Mouse (Mus musculus): ENCODE measurements around the gene Lmbr1.

The Lmbr1 gene

DNA sequence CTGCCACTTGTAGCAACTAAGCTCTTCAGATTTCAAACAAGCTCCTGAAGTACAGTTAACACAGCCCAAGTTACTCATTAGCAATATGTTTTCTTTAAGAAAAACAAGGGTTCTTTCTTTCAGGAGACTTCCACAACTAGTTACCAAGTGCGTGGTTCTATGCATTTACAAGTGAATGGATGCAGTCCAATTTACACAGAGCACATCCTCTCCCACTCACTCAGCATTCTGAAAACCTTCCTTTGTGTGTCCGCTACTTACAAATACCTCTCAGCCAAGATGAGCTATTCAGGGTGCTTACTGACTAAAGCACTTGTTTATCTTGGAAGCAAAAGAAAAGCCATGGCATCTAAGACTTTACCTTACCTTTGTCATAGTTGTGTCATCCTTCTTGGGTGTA, 124.3 kb downstream of the Lmbr1 start:
- no peak for DNase-seq (ENCODE audit: low spot score in 2 of 2)

DNA sequence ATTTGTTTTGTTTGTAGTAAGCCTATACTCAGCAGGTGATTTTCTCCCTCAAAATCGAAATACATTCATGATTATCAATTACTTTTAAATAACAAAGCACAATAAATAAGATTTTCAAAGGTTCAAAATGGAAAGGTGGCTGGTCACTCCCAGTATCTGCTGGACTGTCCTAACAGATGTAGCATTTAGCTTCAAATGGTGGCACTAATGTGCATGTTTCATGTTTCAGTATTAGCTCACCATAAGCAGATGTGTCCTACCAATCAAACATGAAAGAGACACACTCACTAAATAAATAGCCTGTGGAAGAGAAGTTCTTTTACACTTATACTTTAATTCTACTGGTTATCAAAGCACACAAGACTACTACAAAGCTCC, 126.7 kb downstream of the Lmbr1 start:
- no peak for DNase-seq (ENCODE audit: low spot score in 2 of 2)

DNA sequence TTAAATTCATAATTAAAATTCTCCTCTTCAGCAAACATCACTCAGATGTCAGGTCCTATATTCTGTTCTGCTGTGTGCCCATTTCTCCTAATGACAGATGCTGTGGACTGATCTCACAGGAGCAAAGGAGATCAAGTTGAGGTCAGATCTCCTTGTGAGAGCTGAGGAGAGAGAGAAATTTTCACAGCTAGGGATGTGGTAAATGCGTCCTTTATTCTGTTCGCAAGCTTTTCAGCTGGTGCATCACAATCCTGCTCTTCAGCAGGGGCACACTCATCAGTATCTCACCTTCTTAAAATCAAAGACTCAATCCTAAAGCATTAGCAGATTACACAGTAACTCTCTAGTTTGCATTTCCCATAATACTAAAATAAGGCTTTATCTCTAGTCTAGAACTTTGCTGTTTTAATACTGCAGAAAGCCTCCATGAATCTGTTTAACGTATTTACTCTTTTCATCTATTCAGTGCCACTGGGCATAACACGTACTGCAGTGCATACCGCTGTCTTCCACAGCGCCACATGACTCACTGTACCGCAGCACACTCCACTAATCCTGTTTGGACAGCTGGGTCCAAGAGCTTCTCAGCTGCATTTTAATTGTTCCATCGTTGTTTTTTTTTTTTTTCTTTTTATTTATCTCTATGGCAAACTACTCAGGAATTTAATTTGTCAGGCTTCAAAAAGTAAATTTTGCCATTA, 127.2 kb downstream of the Lmbr1 start:
- DNase-seq (ENCODE audit: low spot score in 2 of 2), result no peak

DNA sequence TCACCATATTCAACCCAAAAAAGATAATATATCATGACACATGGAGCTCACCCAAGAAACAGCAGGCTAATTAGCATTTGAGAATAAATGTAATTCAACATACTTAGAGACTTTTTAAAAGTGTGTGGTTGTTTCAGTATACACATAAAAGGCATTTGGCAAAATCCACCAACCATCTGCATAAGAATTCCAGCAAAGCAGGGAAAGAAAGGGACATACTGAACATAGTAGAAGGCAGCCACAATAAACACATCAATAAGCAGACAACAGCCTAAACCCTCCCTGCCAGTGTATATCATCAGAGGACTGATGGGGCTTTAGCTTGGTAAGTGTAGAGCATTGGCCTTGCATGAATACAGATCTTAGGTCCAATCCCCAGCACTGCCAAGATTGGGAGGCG, 133.4 kb downstream of the Lmbr1 start:
- no peak for DNase-seq (ENCODE audit: low spot score in 2 of 2)

DNA sequence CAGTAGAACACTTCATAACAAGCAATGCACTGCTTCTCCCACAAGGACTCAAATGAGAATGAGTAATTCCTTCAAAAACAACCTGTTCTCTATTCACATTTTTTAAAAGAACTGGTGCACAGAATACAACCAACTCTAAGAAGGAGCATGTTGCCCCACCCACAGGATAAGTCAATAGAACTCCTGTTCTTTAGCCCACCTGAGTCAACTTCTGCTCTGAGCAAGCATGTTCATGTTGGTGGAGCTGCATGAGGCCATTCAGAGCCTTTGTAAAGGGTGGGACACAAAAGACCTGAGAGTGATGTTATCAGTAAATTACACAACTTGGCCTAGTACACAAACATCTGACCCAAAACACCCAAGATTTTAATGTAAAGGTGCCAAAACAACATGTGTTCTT, 139.8 kb downstream of the Lmbr1 start:
- DNase-seq (ENCODE audit: low spot score in 2 of 2), result no peak

DNA sequence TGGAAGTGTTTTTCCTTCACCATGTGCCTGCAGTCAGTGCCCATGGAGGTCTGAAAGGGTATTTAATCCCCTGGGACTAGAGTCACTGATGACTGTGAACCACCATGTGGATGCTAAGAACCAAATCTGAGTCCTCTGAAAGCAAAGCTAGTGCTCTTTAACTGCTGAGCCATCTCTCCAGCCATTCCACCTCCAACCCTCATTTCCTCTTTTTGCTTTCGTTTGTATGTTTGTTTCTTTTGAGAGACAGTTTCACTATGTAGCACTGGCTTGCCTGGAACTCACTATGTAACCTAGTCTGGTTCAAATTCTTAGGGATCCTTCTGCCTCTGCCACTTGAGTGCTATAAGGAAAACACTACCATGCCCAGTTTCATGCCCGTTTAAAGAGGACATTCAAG, 147.7 kb downstream of the Lmbr1 start:
- no peak for DNase-seq (ENCODE audit: low spot score in 2 of 2)

DNA sequence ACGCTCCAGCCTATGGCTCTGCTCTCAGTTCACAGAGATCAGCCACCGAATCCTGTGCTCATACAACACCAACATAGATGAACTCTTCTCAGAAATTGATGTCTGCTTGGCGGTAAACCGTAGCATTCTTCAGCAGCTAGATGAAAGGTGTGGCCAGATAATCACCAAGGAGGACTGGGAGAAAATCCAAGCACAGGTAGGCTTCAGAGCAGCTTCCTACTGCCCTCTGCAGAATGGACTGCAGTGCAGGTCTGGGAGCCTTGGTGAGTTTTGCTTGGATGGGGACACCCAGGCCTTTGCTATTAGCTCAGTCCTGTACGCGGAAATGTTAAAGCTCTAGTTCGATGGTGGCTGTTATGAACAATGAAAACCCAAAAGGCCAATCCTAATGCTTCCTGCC, 154.1 kb downstream of the Lmbr1 start:
- DNase-seq (ENCODE audit: low spot score in 2 of 2), result no peak

DNA sequence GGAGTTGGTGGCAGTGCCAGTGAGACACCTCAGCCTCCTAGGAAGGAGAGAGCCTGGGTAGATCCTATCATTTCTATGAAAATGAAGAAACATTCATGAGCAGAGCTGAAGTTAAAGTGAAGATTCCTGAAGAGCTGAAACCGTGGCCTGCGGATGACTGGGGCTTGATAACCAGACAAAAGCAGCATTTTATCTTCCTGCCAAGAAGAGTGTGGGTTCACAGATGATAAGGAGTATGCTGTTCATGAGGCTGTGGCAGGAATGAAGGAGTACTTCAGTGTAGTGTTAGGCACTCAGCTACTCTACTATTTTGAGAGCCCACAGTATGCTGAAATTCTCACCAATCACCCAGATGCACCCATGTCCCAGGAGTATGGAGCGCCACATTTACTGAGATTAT, 160.2 kb downstream of the Lmbr1 start:
- DNase-seq (ENCODE audit: low spot score in 2 of 2), result no peak

DNA sequence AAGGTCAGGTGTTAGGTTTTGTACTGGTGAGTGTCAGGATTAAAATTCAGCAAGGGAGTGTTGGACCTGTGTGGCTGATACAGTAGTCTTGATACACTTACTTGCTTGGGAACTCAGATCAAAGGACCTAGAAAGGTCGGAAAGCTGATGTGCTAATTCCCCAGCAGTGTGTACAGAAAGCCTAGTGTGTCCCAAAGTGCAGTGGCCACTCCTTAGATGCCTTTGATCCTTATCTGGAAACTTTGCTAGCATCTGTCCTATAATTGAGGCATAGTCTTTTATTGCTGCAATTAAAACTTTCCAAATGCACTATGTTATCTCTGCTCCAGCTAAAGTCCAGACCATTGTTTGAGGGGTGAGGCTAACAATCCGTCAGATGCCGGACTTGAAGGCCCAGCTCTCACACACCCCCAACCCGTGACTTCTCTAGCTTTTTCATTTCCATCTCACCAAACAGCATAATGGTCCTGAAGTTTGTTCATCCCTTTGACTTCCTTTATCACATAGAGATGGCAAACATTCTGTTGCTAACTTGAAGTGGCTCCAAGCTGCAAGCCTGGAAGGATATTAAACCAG, 166.1 kb downstream of the Lmbr1 start:
- DNase-seq (ENCODE audit: low spot score in 2 of 2), result no peak

DNA sequence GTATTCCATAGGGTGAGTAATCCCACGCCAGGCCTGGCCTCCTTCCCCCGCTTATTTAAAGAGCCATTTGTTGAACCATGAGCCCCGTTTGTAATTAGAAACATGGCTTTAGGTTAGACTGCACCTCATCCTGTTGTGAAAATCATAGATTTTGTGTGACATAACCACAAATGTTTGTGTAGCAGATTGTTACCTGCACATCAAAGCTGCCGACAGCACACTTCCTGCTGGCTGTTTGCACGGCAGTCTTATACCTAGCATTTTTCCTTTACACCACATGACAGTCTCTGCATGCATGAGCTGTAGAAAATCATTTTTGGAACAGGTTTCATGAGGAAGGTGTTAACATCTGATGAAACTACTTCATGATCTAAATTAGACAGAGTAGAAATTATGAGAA, 172.5 kb downstream of the Lmbr1 start:
- DNase-seq (ENCODE audit: low spot score in 2 of 2), result no peak

DNA sequence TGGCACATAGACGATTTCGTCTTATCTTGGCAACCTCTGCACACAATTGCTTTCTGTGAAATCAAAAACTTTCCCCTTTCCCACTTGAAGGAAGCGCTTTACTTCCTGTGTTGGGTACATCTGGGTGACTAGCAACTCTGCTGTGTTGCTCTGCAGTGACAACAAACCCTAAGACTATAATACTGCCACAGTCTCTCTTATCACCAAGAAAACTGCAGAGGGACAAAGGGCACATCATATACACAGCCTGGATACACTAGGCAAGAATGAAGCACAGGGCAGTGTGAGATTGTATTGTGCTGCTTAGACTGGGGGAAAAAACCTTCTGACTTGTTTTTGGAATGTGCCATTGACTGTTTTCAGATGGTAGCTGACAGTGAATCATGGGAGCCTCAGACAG, 178.3 kb downstream of the Lmbr1 start:
- no peak for DNase-seq (ENCODE audit: low spot score in 2 of 2)

DNA sequence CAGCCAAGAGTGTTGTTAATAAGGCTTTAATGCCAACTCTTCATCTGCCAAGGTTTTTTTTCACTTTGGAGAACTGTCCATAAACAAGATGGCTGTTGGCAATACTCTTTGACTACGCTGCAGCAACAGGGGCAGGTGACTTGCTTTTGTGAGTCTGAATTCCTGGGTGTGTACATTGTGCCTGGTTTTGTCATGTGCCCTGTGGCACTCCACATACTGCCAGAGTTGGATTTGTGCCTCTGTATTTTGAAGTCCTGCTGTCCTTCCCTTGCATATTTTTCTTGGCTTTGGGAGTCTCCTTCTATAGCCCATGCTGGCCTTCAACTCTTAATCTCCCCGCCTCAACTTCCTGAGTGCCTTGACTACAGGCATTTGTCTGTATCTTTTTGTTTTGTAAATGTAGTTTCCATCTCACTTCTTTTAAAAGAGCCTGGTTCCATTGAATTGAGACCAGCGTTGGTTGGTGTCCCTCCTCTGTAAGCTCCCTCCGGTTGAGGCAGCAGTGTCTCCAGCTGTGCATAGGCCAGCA, 179.2 kb downstream of the Lmbr1 start:
- no peak for DNase-seq (ENCODE audit: low spot score in 2 of 2)

DNA sequence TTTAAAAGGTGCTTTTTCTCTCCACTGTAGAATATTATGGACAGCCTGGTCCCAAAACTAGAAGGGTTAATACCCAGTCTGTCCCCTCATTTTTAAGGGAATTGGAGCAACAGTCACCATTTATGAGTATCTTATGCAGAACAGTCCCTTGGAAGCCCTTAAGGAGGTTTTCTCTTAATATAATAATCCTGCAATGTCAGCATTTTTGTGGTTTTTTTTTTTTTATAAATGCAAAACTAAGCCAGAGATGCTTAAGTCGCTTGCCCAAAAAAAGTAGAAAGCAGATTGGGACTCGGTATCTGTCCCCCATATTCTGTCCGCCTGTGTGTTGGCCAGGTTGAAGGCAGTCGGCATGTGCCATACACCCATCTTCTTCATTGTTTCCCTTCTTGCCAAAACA, 181.0 kb downstream of the Lmbr1 start:
- DNase-seq (ENCODE audit: low spot score in 2 of 2), result no peak

DNA sequence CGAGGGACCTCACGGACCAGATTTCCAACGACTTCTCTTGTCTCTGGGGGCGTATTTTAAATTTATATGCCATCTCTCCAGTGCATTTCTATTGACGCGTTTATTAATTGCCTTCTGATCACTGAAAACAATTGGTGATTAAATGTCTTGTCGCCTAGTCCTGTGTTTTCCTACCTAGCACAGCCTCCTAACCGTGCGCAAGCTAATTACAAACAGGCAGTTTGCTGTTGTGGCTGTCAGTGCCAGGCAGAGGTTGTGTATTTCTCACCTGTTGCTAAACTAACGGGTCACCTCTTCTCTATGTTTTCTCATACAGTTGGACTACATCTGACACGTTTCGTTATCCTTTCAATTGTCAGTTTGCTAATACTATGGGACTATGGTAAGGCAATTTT, 181.9 kb downstream of the Lmbr1 start:
- no peak for DNase-seq (ENCODE audit: low spot score in 2 of 2)

DNA sequence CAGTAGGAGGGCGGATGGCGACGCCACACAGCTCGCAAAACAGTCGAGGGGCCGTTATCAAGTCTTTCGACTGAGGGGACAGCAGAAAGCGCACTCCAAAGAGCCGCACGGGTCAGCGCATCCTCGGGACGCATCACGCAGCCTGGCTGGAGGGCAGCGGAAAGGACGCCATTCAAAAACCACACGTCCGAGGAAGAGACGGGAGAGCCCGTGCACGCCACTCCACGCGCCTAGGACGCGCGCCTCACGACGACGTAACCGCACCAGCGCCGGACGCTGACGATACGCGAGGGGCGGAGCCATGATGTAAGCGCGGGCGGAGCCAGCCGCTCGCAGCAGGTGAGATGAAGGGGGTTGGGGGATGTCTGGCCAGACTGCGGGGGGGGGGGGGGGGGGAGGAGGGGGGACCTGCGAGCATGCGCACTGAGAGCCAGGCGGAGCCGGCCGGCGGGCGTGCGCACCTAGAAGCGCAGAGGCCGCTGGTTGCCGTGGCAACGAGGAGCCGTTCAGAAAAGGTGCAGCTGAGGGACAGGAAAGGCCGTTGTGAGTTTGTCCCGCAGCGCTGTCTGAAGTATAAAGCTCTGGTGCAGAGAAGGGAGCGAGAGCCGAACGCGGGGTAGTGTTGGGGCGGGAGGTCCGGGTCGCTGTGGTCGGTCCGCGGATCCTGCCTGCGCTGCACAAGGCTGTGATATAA, 182.5 kb downstream of the Lmbr1 start, which contains the start of gene Rnf32:
TSS of gene Rnf32 (plus strand) at position 423 of the 694 bp plus-strand sequence.
- DNase-seq (ENCODE audit: low spot score in 2 of 2), result peak; percentile 70

DNA sequence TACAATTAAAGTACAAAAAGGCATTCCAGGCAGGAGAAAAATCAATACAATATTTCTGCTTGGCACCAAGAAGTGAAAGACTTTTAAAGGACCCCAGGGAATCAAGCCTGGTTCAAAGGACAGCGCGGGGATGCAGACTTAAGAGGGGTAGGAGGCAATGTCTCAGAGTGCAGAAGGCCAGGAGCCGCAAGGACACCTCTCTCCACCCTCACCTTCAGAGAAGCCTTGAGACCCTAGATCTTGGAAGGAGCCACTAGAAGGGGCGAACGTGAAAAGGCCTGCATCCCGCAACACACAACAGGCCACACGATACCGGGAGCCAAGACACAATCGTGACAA, 183.0 kb downstream of the Lmbr1 start:
- DNase-seq (ENCODE audit: low spot score in 2 of 2), result no peak

DNA sequence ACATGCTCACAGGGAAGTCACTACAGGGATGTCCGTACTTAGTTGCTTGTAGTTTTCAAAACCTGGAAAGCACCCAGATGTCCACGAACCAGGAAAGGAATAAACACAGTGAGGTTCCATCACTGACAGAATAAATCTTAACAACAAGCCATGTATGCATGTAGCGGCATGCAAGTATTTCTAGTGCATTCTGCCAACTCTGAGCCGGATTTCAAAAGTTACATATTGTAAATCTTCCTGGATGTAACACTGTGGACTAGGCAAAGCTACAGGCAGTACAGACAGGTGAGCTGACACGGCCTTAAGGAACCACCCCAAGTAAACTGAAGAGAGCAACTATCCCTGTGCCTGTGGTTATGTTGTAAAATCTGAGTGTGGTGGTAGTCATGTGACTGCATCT, 191.4 kb downstream of the Lmbr1 start:
- peak in 1 of 2 experiments; percentile 7 for DNase-seq (ENCODE audit: low spot score in 2 of 2)
